Mouse (Mus musculus) kidney, adult 2 months (tissue): ENCODE data around the gene Mcee. TPM values are rescaled to one million over a fixed set of nuclear protein-coding genes. Genes with fewer than 3 reads are reported as not detected.

ENCODE experiments used
- DNase-seq: peaks from one replicate; pipeline ENCODE4 v3.0.0; 2021
- H3K27ac ChIP-seq: fragments of 200-500 bp; 2 replicates; pipeline ENCODE4 v1.5.1; 2012; ENCODE audit warnings: low read depth, low read length, control low read depth, inconsistent platforms; ENCODE audit not compliant: insufficient read depth
- H3K27me3 ChIP-seq: fragments of 200-500 bp; replicated peaks from 2 replicates; pipeline ENCODE4 v1.6.1; 2012; ENCODE audit warnings: mild to moderate bottlenecking, moderate library complexity, low read length, inconsistent platforms; ENCODE audit not compliant: control insufficient read depth, insufficient read depth
- H3K36me3 ChIP-seq: fragments of 200-500 bp; 2 replicates; pipeline ENCODE4 v1.6.1; 2012; ENCODE audit warnings: mild to moderate bottlenecking, moderate library complexity, low read length, inconsistent platforms; ENCODE audit not compliant: control insufficient read depth, insufficient read depth
- H3K4me1 ChIP-seq: fragments of 200-500 bp; 2 replicates; pipeline ENCODE4 v1.6.1; 2011; ENCODE audit warnings: low read length; ENCODE audit not compliant: control insufficient read depth, insufficient read depth
- H3K4me3 ChIP-seq: fragments of 200-500 bp; 2 replicates; pipeline ENCODE4 v1.5.1; 2011; ENCODE audit warnings: mild to moderate bottlenecking, low read depth, low read length, control low read depth; ENCODE audit not compliant: insufficient read depth
- CTCF ChIP-seq: fragments of 200-500 bp; conservative IDR thresholded peaks from 2 replicates; pipeline ENCODE4 v1.5.1; 2011; ENCODE audit warnings: low read depth, mild to moderate bottlenecking, control low read depth, low read length, moderate library complexity, mixed read lengths; ENCODE audit not compliant: insufficient read depth, insufficient read length
- POLR2A ChIP-seq: fragments of 200-500 bp; IDR thresholded peaks from one replicate; pipeline ENCODE4 v1.6.1; 2011; ENCODE audit warnings: low read depth, low read length, control low read depth
- WGBS: fragments of 180-500 bp; shearing (Covaris S2); methylation state at CpG from one replicate; pipeline ENCODE4 v1.1.7; 2018; 5-methylcytosine and 5-hydroxymethylcytosine counted together
- polyA plus RNA-seq: library from polyadenylated mRNA; depleted of rRNA; stranded (reverse); fragments of >200 nt; gene quantifications from 2 replicates; pipeline ENCODE4 v1.2.3, GENCODE M21; 2012

Gene Mcee
- polyA plus RNA-seq, 1 experiment: 106 TPM

- no peaks in the 10 kb centered on the region for H3K36me3 ChIP-seq
- no peak for DNase-seq
- WGBS: 88% methylated on average over 6 of the region's 6 CpGs
- no peaks in the 10 kb centered on the region for H3K27me3 ChIP-seq
- TF ChIP-seq POLR2A (no peak), CTCF (no peak)
- no peaks in the 10 kb centered on the region for H3K4me1 ChIP-seq
- H3K4me3 ChIP-seq: no peak overlapping the region
- no peak overlapping the region for H3K27ac ChIP-seq
Measured at GRCm38 (mm10) chr7:64358666-64359065, 33.7 kb upstream of the Mcee start.

DNA sequence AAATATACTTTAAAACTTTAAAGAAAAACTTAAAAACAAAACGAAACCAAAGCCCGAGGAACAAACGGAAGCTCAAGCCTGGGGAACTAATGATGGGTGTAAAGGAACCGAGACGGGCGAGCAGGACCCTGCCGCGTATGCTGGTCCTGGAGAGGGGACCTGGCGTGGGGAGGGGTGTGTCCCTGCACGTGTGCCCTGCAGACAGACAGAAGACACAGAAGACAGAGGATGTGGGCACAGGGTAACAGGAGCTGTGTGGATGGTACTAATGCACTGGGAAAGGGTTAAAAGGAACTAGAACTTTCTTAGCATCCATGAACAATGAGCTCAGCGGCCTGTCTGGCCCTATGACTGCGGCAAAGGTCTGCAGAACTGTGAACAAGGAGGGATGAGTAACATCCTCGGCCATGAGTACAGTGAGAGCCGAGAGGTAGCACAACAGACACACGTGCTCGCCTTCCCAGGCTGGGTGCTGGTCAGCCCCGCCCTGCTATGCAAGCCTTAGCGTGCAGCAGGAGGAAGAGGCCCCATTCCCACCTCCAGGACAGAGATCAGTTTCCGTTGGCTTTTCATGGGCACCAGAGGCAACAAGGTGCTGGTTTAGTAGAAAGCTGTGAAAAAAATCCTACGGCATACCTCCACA is 32.3 kb upstream of the Mcee start:
- TF ChIP-seq POLR2A: no peak
- TF ChIP-seq CTCF: no peak
- H3K36me3 ChIP-seq: no peaks in the 10 kb centered on the region

GRCm38 (mm10) chr7:64360586-64360945 is 31.8 kb upstream of the Mcee start:
- Histone ChIP-seq H3K27me3 (no peaks in the 10 kb centered on the region), H3K4me1 (no peaks in the 10 kb centered on the region), H3K4me3 (no peak overlapping the region), H3K27ac (no peak overlapping the region), H3K36me3 (no peaks in the 10 kb centered on the region; the same call in 1 of the 2 replicates)
- no peak for TF ChIP-seq POLR2A
- TF ChIP-seq CTCF: no peak
- DNase-seq: no peak
- WGBS: 75% methylated on average over 3 of the region's 3 CpGs

More for the DNA sequence above, 32.3 kb upstream of the Mcee start:
- Histone ChIP-seq H3K4me3 (no peak overlapping the region), H3K27ac (no peak overlapping the region), H3K4me1 (no peaks in the 10 kb centered on the region), H3K27me3 (no peaks in the 10 kb centered on the region)
- DNase-seq: no peak
- 86% methylated on average over 20 of the region's 20 CpGs for WGBS

- no peaks in the 10 kb centered on the region for H3K27me3 ChIP-seq
- no peak overlapping the region for H3K4me3 ChIP-seq
- no peaks in the 10 kb centered on the region for H3K4me1 ChIP-seq
- peaks cover 2% of the 10 kb centered on the region; the same call in 1 of the 2 replicates for H3K36me3 ChIP-seq
- H3K27ac ChIP-seq: no peak overlapping the region
- 94% methylated on average over 5 of the region's 5 CpGs for WGBS
- TF ChIP-seq POLR2A: no peak
- no peak for TF ChIP-seq CTCF
- DNase-seq: no peak
Measured at GRCm38 (mm10) chr7:64365863-64366262, 26.5 kb upstream of the Mcee start.

- Histone ChIP-seq H3K4me3 (no peak overlapping the region), H3K4me1 (peaks cover 4% of the 10 kb centered on the region), H3K27me3 (no peaks in the 10 kb centered on the region), H3K36me3 (peaks cover 2% of the 10 kb centered on the region; the same call in 1 of the 2 replicates), H3K27ac (no peak overlapping the region)
- TF ChIP-seq CTCF (no peak), POLR2A (no peak)
- DNase-seq: no peak
- WGBS: 79% methylated on average over 6 of the region's 6 CpGs
Measured at GRCm38 (mm10) chr7:64369841-64370240, 22.6 kb upstream of the Mcee start.

GRCm38 (mm10) chr7:64371940-64372878 is 20.2 kb upstream of the Mcee start:
- TF ChIP-seq CTCF (no peak), POLR2A (no peak)
- H3K36me3 ChIP-seq: no peaks in the 10 kb centered on the region; the same call in 1 of the 2 replicates
- no peak for DNase-seq
- no peak overlapping the region for H3K27ac ChIP-seq
- 93% methylated on average over 23 of the region's 23 CpGs for WGBS
- H3K4me1 ChIP-seq: peaks cover 4% of the 10 kb centered on the region
- H3K27me3 ChIP-seq: no peaks in the 10 kb centered on the region
- no peak overlapping the region for H3K4me3 ChIP-seq
